Mouse (Mus musculus): ENCODE results near the gene Scap. TPM values are rescaled to one million over a fixed set of nuclear protein-coding genes. Genes with fewer than 3 reads are reported as not detected.

Scap gene
- polyA plus RNA-seq (2017; shearing (Covaris generic)) = 10 to 100 TPM; 10.8 to 15.9 (median 11.1) TPM

- peak; percentile 86 for ATAC-seq
Observed at GRCm38 (mm10) chr9:110333135-110333895, at the start of gene Scap. Scap (plus strand) TSS chr9:110333288.

GRCm38 (mm10) chr9:110284075-110284697, 48.9 kb upstream of the Scap start:
- no peak for ATAC-seq

GRCm38 (mm10) chr9:110287321-110287924, 45.7 kb upstream of the Scap start:
- ATAC-seq = no peak

GRCm38 (mm10) chr9:110293254-110293718, 39.8 kb upstream of the Scap start:
- no peak for ATAC-seq

GRCm38 (mm10) chr9:110293873-110294415, 39.1 kb upstream of the Scap start:
- ATAC-seq = no peak

- no peak for ATAC-seq
Observed at GRCm38 (mm10) chr9:110294786-110295185, 38.3 kb upstream of the Scap start.

- peak; percentile 65 for ATAC-seq
Observed at GRCm38 (mm10) chr9:110296867-110297627, 36.0 kb upstream of the Scap start.

GRCm38 (mm10) chr9:110304516-110304915, 28.6 kb upstream of the Scap start:
- no peak for ATAC-seq

- ATAC-seq = peak; percentile 97
Observed at GRCm38 (mm10) chr9:110304969-110305651, 28.0 kb upstream of the Scap start, which contains the start of gene Elp6. Elp6 (plus strand) TSS chr9:110305173.

- no peak for ATAC-seq
Observed at GRCm38 (mm10) chr9:110306371-110306770, 26.7 kb upstream of the Scap start.

GRCm38 (mm10) chr9:110314706-110315105, 18.4 kb upstream of the Scap start:
- ATAC-seq = no peak

- ATAC-seq = no peak
Observed at GRCm38 (mm10) chr9:110315410-110315809, 17.7 kb upstream of the Scap start.

GRCm38 (mm10) chr9:110315904-110316303, 17.2 kb upstream of the Scap start:
- no peak for ATAC-seq

GRCm38 (mm10) chr9:110316503-110316902, 16.6 kb upstream of the Scap start:
- no peak for ATAC-seq

GRCm38 (mm10) chr9:110320769-110321168, 12.3 kb upstream of the Scap start:
- ATAC-seq = no peak

- ATAC-seq = no peak
Observed at GRCm38 (mm10) chr9:110322972-110323371, 10.1 kb upstream of the Scap start.

GRCm38 (mm10) chr9:110324181-110324580, 8.9 kb upstream of the Scap start:
- no peak for ATAC-seq

- no peak for ATAC-seq
Observed at GRCm38 (mm10) chr9:110328178-110328577, 4.9 kb upstream of the Scap start.

- ATAC-seq = peak; percentile 30
Observed at GRCm38 (mm10) chr9:110328946-110329630, 4.0 kb upstream of the Scap start.

GRCm38 (mm10) chr9:110329655-110330054, 3.4 kb upstream of the Scap start:
- no peak for ATAC-seq

GRCm38 (mm10) chr9:110330341-110330740, 2.7 kb upstream of the Scap start:
- ATAC-seq = no peak
